In genomic region chr7:141460391-141461113, GRCm38 (mm10) we compare ENCODE assay signal across 7 mouse cellular contexts. TPM values are rescaled to one million over a fixed set of nuclear protein-coding genes. Genes with fewer than 3 reads are reported as not detected.
DNase-seq lines count a peak whose midpoint lies in the region; ATAC-seq lines count a peak whose summit lies in the region.

Cracr2b (plus strand) TSS chr7:141461094.

- H3K4me2 ChIP-seq in forebrain, embryonic 15.5 days (replicated peaks) = peak within 1 kb of the TSS; percentile 54
- peak within 1 kb of the TSS; percentile 74 for H3K4me2 ChIP-seq in hindbrain, embryonic 15.5 days

- H3K9ac ChIP-seq in forebrain, embryonic 15.5 days (replicated peaks) = peak within 1 kb of the TSS; percentile 30; the same call in 1 of the 2 replicates
- peak within 1 kb of the TSS; percentile 42 for H3K9ac ChIP-seq in hindbrain, embryonic 15.5 days

- no peak within 1 kb of the TSS for H3K27ac ChIP-seq in forebrain, embryonic 15.5 days (replicated peaks)
- H3K27ac ChIP-seq in hindbrain, embryonic 15.5 days (replicated peaks) = no peak within 1 kb of the TSS

- 76% methylated on average over 15 of the region's 15 CpGs for WGBS in forebrain, embryonic 15.5 days
- 71% methylated on average over 15 of the region's 15 CpGs for WGBS in hindbrain, embryonic 15.5 days

- H3K9me3 ChIP-seq in forebrain, embryonic 15.5 days = no peaks in the 10 kb centered on the region
- no peaks in the 10 kb centered on the region for H3K9me3 ChIP-seq in hindbrain, embryonic 15.5 days

- H3K4me3 ChIP-seq in forebrain, embryonic 15.5 days = peak within 1 kb of the TSS; percentile 32
- H3K4me3 ChIP-seq in hindbrain, embryonic 15.5 days = peak within 1 kb of the TSS; percentile 38

- no peak for DNase-seq in urinary bladder, adult 2 months (ENCODE audit: low spot score)
- DNase-seq in urinary bladder, postnatal 25 days (ENCODE audit: low spot score) = no peak
- peak; percentile 63 to 70 for DNase-seq in lung, postnatal 4 days
- no peak for DNase-seq in T-cell, adult 2 months (ENCODE audit: low spot score)
- no peak for DNase-seq in frontal cortex, postnatal 36 days (ENCODE audit: low spot score in 2 of 2)

- peaks cover 26% of the 10 kb centered on the region for H3K4me1 ChIP-seq in forebrain, embryonic 15.5 days
- H3K4me1 ChIP-seq in hindbrain, embryonic 15.5 days (replicated peaks) = peaks cover 31% of the 10 kb centered on the region

- peaks cover 60% of the 10 kb centered on the region for H3K27me3 ChIP-seq in forebrain, embryonic 15.5 days
- H3K27me3 ChIP-seq in hindbrain, embryonic 15.5 days = peaks cover 64% of the 10 kb centered on the region

- ATAC-seq in forebrain, embryonic 15.5 days (replicated peaks) = no peak
- no peak for ATAC-seq in hindbrain, embryonic 15.5 days (ENCODE audit: low FRiP score, low read depth)

- H3K36me3 ChIP-seq in forebrain, embryonic 15.5 days = peaks cover 9% of the 10 kb centered on the region; the same call in 1 of the 2 replicates
- H3K36me3 ChIP-seq in hindbrain, embryonic 15.5 days = peaks cover 9% of the 10 kb centered on the region; the same call in 1 of the 2 replicates

RNA-seq across cellular contexts. Expression of gene Cracr2b, which starts in this region (rescaled TPM):
- polyA plus RNA-seq in urinary bladder, adult 2 months (2012; rRNA removed) = 24.0 and 25.8 TPM in 2 replicates
- polyA plus RNA-seq in forebrain, embryonic 15.5 days (2015; fragmentation: Nextera tagmentation; extraction: Ambion mirVana) = 5.0 and 8.5 TPM in 2 replicates
- 7.1 and 9.5 TPM in 2 replicates for polyA plus RNA-seq in hindbrain, embryonic 15.5 days (2015; fragmentation: Nextera tagmentation; extraction: Ambion mirVana)

Comparison
In these comparisons a context has a peak if more than half of its experiments do, and no peak if none do; other contexts are left out.
1. DNase-seq: peak in lung, postnatal 4 days (2 of 2); none in urinary bladder, adult 2 months (single experiment), urinary bladder, postnatal 25 days (single experiment), T-cell, adult 2 months (single experiment) and frontal cortex, postnatal 36 days (0 of 2).